Mouse (Mus musculus) right cerebral cortex, postnatal 4 days (tissue): ENCODE measurements around the gene Timeless.
"Not testable (repeated sequence)": the region's sequence is repeated elsewhere in the genome, so short reads cannot be mapped to it uniquely, and the experiment has no call there.

Experiments used
- DNase-seq: peaks from one replicate; pipeline ENCODE4 v3.0.0-alpha.2; 2022

Gene Timeless

DNA sequence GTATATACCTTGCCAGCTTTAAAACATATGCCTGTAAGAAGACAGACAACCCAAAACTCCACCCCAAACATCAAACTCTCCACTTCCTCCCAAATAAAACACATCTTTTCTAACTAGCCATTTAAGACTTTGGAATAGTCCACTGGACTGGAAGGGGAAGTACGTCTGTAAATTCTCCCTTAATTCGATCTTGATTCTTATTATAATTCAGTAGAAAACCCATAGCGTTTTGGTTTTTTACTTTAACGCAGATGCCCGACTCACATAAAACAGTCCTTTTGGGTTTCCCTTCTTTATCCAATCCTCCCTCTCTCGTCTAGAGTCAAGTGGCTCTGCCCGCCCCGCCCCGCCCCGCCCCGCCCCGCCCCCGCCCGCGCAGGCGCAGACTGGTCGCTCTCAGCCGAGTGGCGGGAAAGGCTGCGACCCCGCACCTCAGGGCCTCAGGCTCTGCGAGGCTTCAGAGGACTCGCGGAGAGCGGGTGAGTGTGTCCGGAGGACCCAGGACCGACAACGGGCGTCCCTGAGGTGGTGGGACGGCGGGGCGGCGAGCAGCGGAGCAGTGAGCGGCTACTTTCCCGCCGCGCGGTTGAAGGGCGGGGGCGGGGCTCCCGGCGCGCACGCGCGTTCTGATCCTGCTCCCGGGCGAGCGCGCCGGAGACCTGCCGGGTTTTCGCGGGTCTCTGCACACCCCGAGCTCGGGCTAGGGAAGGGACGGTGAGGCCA lies at the start of gene Timeless:
TSS of gene Timeless (plus strand) at position 369 of the 723 bp plus-strand sequence.
- DNase-seq = peak; percentile 89

DNA sequence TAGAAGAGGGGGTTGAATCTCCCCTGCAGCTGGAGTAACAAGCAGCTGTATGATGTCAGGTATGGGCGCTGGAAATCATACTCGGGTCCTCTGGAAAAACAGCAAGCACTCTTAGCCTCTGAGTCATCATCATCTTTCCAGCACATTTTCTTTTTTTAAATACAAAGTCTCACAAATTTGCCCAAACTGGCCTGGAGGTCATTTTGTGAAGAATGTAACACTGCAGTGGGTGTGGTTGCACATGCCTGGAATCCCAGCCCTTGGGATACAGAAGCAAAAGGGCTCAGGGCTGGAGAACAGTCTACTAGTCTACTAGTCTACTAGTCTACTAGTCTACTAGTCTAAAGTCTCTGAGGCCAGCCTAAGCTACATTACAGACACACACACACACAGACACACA lies 47.6 kb upstream of the Timeless start:
- no peak for DNase-seq

DNA sequence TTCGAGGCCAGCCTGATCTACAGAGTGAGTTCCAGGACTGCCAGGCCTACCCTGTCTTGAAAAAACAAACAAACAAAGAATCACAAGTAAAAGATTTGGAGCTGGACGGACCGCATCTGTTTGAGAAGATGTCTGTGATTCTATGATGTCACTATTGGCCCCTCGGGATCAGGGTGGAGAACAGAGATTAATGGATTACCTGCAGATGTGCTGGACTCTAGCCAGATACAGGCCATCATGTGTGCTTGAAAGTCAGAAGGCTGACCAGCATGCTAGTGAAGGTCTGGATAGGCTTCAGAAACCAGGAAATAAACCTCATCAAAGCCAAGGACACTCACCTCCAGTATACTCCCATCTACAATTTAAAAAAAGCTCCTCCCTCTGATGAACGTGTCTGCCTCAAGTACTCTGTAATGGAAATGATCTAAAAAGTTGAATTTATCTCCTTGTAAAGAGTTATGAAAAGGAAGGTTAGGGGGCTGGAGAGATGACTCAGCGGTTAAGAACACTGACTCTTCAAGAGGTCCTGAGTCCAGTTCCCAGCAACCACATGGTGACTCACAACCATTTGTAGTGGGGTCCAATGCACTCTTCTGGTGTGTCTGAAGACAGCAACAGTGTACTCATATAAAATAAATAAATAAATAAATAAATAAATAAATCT lies 46.5 kb upstream of the Timeless start:
- DNase-seq = no peak

DNA sequence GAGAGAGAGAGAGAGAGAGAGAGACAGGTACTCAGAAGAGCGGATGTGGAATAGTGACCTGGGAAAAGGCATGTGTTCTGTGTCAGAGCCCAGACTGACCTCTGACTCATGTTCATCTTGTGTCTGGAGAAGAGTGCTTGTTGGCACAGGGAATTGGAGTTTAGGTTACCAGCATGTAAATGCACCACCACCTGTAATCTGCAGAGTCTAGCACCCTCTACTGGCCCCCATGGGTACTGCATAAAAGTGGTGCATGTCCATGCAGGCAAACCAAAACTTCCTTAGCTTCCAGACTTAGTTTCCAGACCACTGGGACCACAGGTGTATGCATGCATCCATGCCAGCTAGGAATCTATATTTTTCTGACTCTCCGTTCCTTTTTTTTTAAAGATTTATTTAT lies 45.9 kb upstream of the Timeless start:
- peak; percentile 79 for DNase-seq

DNA sequence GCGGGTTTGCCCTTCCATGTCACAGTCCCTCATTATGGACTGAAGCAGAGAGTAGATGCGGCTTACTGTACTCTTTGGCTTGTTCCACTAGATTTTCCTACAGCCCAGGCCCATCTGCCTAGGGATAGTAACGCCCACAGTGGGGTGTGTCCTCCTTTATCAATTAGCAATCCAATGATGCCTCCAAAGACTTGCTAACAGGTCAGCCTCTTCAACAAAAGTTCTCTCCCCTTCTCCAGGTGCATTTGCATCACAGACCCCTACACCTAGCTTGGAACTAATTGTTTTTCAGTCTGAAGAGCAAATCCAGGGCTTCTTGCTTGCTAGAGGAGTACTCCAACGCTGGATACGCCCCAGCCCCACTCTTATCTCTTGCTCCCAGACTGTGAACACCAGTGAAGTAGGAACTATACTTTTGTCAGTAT lies 44.7 kb upstream of the Timeless start:
- DNase-seq = no peak

DNA sequence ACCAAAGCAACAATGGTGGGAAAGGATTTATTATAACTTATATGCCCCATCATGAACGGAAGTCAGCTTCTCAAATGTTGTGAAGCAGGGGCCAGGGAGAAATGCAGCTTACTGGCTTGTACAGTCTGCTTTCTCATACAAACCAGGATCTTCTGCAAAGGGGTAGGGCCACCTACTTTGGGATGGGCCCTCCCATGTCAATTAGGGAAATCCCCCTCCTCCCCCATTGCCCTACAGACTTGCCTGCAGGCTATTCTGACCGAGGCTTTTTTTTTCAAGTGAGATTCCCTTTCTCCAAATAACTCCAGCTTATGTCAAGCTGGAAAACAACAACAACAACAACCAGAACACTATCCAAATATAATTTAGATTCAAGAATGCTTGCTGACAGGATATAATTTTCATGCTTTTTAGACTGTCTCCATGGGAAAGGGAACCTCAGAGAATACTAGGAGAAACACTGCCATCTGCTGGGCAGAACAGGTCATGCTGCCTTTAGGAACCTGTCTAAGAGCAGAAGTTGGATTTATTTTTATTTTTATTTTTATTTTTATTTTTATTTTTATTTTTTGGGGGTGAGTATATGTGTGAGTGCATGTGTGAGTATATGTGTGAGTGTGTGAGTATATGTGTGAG lies 43.5 kb upstream of the Timeless start:
- peak; percentile 83 for DNase-seq

DNA sequence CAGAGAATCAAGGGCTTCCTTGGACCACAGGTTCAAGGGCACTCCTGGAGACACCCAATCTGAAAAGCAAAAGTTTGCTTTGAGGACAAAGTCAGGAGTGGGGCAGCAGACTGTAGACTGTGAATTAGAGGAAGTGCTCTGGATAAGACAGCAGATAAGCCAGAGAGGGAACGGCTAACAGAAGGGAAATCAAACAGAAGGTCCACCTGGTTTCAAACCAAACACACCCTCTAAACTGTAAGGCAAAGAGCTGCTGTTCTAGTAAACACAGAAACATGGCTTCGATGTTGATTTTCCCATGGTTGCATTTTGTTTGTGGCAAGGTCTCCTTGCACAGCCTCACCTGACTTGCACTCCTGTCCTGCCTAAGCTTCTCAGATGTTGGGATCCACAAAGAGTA lies 40.4 kb upstream of the Timeless start:
- DNase-seq = no peak

DNA sequence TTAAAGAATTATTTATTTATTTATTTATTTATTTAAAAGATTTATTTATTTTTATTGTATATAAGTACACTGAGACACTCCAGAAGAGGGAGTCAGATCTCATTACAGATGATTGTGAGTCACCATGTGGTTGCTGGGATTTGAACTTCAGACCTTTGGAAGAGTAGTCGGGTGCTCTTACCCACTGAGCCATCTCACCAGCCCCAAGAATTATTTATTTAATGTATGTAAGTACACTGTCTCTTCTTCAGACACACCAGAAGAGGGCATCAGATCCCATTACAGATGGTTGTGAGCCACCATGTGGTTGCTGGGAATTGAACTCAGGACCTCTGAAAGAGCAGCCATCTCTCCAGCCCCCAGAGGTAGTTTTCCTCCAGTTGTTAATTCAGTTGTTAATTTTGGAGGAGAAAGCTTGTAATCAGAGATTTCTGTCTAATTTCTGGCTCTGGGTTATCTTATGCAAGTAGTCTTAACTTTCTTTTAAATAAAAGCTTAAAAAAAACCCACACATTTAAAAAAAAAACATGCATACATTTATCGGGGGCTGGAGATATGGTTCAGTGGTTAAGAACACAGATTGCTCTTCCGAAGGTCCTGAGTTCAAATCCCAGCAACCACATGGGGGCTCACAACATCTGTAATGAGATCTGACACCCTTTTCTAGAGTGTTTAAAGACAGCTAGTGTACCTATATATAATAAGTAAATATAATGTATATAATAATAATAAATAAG lies 39.7 kb upstream of the Timeless start:
- DNase-seq = not testable (repeated sequence)

DNA sequence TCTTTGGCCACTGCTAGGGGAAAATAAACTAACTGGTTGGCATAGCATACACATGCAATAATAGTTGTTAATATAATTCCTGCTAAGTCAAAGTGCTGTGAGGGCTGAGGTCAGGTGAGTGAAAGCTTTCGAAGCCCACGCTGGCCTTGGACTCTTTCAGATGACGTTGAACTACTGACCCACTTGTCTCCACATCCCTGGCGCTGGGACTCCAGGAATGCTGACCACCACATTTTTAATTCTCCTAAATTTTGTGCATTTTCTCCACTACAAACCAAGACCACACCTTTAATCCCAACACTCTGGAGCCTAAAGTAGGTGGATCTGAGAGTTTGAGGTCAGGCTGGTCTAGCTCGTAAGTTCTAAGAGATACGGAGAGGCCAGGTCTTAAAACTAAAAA lies 38.8 kb upstream of the Timeless start:
- no peak for DNase-seq

DNA sequence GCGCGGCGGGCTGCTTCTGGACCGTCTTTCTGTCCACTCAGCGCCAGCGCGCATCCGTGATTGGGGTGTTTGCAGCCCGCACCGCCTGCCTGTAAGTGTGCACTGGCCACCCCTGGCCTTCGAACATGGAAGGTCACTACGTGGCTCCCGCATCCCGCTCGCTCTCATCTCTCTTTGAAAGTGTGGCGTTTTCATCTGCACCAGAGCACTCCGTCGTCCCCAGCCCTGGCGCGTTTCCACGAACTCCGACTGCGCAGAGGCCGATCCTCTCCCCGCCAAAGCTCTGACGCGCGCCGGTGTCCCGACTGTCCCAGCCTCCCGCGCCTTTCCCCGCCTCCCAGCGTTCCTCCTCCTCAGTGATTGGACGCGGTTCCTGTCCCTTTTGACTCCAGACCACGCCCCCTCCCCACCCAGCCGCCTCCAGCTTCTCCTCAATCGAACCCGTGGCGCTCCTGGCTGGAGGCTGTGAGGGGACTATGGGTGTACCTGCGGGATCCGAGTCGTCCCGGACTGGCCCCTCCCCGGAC lies 37.8 kb upstream of the Timeless start, which contains the start of gene Gls2:
TSS of gene Gls2 (plus strand) at position 434 of the 527 bp plus-strand sequence.
- DNase-seq = peak; percentile 97

DNA sequence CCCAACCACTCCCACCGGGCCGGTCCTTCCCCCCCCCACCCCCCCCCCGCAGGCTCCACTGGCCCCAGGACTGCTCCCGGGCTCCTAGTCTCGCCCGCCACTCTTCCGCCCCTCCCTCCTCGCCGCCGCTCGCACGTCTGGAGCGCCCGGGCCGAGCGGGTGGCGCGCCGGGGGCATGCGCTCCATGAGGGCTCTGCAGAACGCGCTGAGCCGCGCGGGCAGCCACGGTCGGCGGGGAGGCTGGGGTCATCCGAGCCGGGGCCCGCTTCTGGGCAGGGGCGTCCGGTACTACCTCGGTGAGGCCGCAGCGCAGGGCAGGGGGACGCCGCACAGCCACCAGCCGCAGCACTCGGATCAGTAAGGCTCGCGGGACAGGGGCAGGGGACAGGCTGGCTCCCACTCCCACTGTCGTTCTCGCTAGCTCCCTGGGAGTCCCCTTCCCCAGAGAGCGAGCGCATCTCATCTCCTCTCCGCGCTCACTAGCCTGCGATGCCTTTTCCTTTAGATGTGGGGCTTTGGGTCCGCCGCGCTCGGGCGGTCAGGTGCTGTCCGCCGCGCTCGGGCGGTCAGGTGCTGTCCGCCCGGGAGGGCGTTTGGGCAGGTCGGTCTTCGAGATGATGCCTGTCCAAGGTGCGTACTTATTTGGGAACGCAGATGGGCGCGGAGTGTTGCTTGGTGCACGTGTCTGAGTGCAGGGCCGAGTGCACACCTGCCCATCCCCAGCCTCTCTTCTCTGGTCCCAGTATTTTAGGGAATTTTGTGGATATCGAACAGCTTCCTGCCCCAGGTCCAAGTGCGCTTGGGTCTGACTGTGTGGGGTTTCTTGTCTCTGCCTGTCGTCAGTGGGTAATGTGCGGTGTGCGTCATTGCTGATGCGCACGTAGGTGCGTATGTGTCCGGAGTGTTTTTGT lies 37.1 kb upstream of the Timeless start:
- DNase-seq = peak; percentile 48

DNA sequence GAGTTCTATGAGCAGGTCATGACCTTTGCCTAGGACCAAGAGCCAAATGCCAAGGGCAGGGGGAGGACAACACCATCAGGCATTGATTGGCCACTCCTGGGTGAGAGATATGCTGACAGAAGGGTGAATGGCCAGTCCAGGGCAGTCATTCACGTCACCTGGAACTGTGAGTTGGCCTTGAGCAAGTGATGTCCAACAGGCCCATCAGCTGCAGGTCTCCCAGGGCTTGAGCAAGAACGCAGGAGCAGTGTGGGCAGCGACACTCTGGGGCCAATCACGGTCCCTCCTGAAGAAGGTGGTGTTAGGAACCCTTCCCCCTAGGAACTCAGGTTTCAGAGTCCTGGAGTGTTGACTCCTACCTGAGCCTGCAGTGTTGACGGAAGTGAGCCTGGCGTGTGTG lies 30.0 kb upstream of the Timeless start:
- no peak for DNase-seq

DNA sequence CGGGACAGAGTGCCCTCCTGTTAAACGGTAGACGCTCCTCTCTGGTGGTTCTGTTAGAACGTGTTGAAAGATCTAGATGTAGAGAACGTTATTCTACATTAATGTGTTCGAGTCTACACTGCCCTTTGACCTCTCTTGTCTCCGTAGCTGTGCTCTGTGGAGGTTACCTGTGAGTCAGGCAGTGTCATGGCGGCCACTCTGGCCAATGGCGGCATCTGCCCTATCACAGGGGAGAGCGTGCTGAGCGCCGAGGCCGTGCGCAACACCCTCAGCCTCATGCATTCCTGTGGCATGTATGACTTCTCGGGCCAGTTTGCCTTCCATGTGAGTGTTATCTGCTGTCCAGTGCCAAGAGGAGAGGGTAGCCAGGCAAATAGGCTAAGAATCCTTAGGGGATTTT lies 26.9 kb upstream of the Timeless start:
- no peak for DNase-seq

DNA sequence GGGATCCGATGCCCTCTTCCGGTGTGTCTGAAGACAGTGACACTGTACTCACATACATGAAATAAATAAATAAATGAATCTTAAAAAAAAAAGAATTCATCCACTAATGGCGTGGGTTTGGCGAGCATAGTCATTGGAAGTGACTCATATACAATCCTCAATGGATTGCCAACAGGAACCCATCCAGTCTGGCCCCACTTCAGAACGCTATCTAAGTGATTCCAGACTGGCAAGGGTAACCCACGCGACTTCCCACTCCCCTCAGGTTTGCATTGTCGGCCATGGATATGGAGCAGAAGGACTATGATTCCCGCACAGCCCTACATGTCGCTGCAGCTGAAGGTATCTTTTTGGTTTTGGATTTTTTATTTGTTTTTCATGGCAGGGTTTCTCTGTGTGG lies 23.5 kb upstream of the Timeless start:
- no peak for DNase-seq

DNA sequence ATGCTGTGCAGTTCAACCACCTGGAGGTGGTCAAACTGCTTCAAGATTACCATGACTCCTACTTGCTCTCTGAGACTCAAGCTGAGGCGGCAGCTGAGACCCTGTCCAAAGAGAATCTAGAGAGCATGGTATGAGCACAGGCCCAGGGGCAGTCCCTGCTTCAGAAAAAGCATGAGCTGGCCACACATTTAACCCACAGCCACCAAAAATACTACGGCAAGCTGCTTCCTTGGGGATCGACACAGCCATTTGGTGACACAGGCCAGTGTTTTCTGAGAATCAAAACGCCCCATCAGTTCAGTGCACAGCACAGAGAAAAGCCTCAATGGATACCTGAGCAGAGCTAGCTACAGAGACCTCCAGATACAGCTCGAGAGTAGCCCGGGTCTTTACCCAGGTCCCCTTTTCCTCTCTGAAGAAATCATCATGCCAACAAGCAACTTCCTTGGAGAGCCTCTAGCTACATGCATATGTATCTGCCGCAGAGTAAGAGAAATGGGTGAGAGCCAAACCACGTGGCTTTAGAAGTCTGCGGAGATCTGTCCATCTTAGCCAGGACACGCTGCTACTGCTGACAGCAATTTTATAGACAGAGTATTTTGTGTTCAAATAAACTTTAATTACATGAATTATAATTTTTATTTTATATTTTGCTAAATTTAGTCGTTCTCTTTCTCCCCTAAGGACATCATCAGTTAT lies 22.4 kb upstream of the Timeless start:
- no peak for DNase-seq

DNA sequence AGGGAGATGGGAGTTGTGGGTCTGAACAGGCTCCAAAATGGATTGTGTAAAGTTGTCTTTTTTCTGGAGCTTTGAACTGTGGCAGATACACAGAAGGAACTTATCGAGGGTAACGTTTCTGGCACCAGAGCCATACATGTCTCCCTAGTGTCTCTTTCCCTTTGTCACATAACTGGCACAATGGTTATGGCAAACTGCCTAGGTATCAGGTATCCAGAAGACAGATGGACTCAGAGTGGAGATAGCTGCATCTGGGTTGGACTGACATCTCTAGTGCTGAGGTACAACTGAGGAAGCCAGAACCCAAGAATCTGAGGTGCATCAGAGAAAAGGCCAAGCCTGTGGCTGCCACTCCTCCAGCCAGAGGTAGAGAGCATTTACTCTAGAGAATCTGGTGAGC lies 21.7 kb upstream of the Timeless start:
- no peak for DNase-seq

DNA sequence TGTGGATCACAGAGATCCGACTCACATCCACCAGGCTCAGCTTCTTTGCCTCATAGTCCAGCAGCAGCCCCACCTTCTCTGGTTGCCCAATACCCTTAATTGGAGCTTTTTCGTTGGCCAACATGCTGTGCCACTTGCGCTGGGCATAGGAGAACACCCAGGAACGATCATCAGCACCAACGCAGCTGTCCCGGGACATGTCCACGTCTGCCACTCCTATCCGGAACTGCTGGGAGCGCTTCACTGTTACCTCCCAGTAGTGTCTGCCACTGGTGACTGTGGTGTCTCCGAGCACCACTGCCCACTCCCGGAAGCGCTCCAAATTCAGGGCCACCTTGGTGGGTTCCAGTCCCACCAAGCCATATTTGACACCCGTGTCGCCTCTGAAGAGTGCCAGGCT lies 20.9 kb upstream of the Timeless start:
- no peak for DNase-seq

DNA sequence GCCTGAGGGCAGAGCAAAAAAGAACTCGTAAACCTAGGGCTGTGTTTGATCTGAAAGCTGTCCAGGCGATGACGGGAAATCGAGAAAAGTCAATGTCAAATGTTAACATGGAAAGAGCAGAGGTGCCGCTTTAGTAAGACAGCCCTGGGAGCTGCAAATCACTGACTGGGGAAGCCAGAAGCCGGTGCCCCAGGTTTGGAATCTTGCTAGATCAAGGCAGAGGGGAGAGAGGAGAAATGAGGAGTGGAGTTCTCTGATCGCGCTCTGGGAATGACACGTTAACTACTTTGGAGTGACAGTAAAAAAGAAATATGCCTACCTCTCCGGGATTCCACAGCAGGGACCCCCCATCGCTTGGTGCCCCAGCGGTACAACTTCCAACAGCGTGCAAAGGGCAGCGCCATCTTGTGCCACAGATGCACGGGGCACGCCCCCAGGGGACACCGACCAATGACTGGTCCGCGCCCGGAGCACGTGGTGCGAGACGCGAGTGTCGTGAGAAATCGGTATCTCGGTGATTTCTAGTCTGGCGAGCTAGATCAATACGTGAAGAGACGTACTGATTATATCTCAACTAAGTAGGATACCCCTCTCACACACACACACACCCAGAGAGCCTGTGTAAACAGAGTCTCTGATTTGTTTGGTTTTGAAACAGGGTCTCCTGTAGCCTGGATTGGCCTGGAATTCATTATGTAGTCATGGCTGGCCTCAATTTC lies 20.3 kb upstream of the Timeless start, which contains the start of gene Spryd4:
TSS of gene Spryd4 (minus strand) at position 418 of the 719 bp plus-strand sequence.
- DNase-seq = peak; percentile 89

DNA sequence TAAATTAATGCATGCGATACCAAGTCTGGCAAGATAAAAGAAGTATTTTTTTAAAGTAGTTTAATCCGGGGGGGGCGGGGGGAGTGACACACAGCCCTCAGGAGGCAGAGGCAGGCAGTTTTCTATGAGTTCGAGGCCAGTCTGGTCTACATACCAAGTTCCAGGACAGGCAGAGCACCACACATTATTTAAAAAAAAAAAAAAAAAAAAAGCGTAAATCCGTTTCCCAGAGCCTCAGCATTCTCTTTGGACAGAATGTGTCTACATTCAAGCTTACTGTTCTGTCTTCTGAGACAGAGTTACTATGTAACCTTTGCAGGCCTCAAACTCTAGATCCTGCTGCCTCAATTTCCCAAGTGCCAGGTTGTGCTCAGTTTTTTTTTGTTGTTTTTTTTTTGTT lies 19.7 kb upstream of the Timeless start:
- DNase-seq = no peak

DNA sequence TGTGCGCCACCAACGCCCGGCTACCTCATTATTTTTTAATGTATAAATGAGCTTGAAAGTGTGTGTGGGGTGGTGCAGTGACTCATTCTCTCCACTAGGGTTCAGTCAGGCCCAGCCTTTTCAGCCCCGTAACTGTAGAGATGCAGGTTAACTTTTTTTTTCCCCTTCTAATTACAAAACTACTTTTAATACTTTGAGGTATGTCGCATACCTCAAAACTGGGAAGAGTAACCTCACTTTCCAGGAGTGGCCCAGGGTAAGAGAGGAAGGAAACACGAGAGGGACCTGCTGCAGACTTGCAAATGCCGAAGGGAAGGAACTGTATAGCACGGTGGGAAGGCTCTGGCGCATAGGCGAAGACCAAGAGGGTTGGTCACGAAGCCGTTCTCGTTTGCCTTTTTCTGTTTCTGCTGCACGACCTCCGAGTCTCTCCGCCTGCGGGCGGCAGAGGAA lies 19.0 kb upstream of the Timeless start:
- DNase-seq = peak; percentile 39
